Mouse (Mus musculus) G1E-ER4 (cell line): ENCODE data around the gene Unc5cl. TPM values are rescaled to one million over a fixed set of nuclear protein-coding genes. Genes with fewer than 3 reads are reported as not detected.

ENCODE experiments used
- GATA1 ChIP-seq: IDR thresholded peaks from one replicate; pipeline ENCODE4 v1.8.0; 2012; ENCODE audit warnings: low read length, inconsistent platforms
- polyA plus RNA-seq: library from polyadenylated mRNA; stranded (reverse); fragments of >175 nt; gene quantifications from 2 replicates; pipeline ENCODE4 v1.2.3, GENCODE M21; 2012

The Unc5cl gene
- polyA plus RNA-seq, 1 experiment = 2.2 TPM

GRCm38 (mm10) chr17:48542733-48543132 lies 88.0 kb downstream of the Unc5cl start:
- TF ChIP-seq GATA1 = no peak

DNA sequence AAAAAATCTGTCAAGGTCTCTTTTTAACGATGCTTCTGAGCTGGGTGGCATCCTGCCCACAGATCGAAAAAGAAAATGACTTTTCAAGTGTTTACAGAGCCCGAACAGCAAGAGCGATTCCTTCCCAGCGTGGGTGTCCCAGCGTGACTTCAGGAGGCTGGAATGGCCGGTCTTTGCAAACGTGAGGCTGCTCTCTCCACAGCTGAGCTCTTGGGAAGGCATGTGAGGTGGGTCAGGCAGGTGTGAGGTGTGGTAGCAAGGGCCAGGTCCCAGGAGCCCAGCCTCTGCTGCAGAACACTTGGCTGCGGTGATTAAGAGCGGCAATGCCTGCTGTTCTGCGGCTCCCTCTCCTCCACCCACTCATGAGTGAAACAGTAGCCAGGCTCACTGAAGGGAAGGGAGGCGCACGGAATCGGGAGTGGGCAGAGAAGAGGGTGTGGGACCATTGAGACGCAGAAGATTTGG lies 88.6 kb downstream of the Unc5cl start:
- no peak for TF ChIP-seq GATA1

DNA sequence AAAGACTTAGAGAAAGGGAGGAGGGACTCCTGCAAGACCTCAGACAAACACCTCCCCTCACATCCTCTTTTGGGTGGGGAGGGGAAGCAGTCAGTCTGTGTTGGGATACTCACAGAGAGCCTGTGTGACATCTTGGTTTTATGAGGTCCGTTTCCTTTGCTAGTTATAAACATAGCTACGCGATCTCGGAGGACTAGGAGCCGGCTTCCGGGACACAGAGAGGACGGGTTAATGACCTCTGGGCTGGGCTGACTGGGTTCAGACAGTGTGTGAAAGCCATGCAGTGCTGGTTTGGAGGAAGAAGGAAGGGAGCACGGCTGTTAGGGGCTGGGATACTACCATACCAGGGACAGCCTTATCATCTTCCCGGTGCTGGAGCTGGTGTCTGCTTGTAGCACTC lies 90.0 kb downstream of the Unc5cl start:
- TF ChIP-seq GATA1 = no peak

DNA sequence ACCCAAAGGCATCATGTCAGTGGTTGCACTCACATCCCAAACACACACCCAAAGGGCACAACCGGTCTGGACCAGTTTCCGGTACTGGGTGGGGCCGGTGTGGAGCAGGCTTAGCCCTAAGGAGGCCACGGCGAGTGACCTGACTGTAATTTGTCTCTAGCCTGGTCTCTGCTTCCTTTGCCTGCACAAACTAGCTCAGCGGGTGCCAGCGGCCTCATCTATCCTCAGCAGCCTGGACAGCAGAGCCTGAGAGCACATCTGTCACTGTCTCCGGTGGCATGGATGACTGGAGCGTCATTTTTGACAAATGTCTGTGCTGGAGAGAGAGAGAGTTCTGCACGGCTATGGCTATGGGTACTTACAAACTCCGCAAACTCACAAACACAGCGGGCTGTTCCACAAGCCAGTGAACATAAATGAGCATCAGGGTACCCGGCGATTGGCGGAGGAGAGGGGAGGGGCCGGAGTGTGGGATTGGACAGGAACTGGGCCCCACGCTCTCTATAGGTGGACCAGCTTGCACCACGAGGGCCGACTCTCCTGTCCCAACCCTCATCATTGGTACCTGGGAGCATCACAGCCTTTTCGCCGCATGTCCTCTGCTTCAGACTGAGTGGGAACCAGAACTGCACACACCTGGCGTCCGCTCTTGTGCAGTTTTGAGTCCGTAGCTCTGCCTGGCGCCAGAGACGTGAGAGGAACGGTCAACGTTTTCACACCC lies 90.7 kb downstream of the Unc5cl start:
- TF ChIP-seq GATA1 = no peak

GRCm38 (mm10) chr17:48546036-48546435 lies 91.3 kb downstream of the Unc5cl start:
- no peak for TF ChIP-seq GATA1

DNA sequence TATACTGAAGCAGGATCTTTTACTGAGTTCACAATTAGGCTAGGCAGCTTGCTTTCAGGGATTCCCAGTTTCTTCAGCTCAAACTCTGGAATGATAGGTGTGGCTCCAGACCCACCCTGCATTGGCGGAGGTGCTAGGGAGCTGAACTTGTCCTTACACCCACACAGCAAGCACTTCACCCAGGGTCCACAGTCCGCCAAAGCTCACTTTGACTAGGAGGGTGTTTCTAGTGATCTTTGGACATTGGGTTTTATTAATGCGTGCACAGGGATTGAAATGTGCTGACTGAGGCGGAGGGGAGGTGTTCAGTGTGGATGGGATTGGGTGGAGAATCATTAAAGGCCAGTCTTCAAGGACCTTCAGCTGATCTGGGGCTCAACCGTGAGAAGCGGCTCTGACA lies 93.0 kb downstream of the Unc5cl start:
- TF ChIP-seq GATA1 = no peak

- TF ChIP-seq GATA1 = no peak
Measured at GRCm38 (mm10) chr17:48551788-48552531, 97.3 kb downstream of the Unc5cl start.

DNA sequence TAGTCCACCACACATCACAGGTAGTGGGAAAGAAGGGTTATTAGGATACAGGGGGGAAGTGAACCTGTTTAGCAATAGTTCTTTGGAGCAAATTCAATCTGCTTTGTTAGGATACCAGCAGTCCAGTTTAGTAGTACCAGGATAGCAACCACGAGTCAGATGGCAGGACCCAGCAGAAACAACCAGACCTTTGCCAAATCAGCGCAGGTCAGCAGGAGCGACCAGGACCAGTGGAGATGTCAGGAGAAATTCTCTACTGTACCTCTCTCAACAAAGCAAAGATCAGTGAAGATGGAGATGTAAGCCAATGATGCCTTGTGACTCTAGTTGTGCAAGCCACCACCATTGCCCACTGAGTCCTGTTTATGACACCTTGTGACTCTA lies 97.8 kb downstream of the Unc5cl start:
- TF ChIP-seq GATA1 = no peak

GRCm38 (mm10) chr17:48556223-48556962 lies 101.7 kb downstream of the Unc5cl start:
- TF ChIP-seq GATA1 = no peak

GRCm38 (mm10) chr17:48557823-48558715 lies 103.4 kb downstream of the Unc5cl start:
- no peak for TF ChIP-seq GATA1

- no peak for TF ChIP-seq GATA1
Measured at GRCm38 (mm10) chr17:48564931-48565330, 110.2 kb downstream of the Unc5cl start.

GRCm38 (mm10) chr17:48569656-48570055 lies 115.0 kb downstream of the Unc5cl start:
- no peak for TF ChIP-seq GATA1

- TF ChIP-seq GATA1 = no peak
Measured at GRCm38 (mm10) chr17:48581153-48581552, 126.5 kb downstream of the Unc5cl start.

DNA sequence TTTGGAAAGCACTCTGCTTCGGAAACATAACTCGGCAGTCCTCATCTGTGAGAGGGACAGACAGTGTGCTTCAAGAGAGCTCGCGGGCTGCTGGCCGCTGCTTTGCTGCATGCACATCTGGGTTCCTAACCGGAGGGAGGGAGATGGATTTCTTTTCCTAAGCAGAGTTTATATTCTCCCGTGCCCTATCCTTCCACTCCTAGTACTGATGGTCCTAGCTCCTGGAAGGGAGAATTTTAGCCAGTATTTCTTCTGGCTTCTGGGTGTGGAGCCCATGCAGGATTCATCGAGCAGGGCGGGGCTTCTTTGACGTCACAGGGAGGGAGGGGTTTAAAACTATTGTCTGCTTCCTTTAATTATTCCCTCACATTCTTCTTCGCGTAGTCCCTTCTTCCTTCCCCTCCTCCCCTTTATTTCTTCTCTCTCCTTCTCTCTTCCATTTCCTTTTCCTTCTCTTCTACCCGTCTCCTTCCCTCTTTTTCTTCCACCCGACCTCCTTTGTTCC lies 127.8 kb downstream of the Unc5cl start:
- TF ChIP-seq GATA1 = no peak

GRCm38 (mm10) chr17:48583401-48583800 lies 128.7 kb downstream of the Unc5cl start:
- TF ChIP-seq GATA1 = no peak

GRCm38 (mm10) chr17:48585902-48586359 lies 131.2 kb downstream of the Unc5cl start:
- no peak for TF ChIP-seq GATA1
